Mouse (Mus musculus) embryonic fibroblast, embryonic 13.5 days (primary cell): ENCODE measurements around the gene Eif4a2. TPM values are rescaled to one million over a fixed set of nuclear protein-coding genes. Genes with fewer than 3 reads are reported as not detected.

Source experiments
- H3K27ac ChIP-seq: 2 replicates; pipeline ENCODE4 v1.5.1; 2012; ENCODE audit warnings: low read length, control low read depth, inconsistent platforms; ENCODE audit not compliant: insufficient read depth
- H3K4me1 ChIP-seq: 2 replicates; pipeline ENCODE4 v1.6.1; 2011; ENCODE audit warnings: low read length; ENCODE audit not compliant: control insufficient read depth, insufficient read depth
- H3K4me3 ChIP-seq: 2 replicates; pipeline ENCODE4 v1.5.1; 2011; ENCODE audit warnings: mild to moderate bottlenecking, control low read depth, low read length; ENCODE audit not compliant: insufficient read depth
- CTCF ChIP-seq: IDR thresholded peaks from 2 replicates; pipeline ENCODE4 v1.5.1; 2011; ENCODE audit warnings: mild to moderate bottlenecking, control low read depth, low read length, moderate library complexity, borderline replicate concordance; ENCODE audit not compliant: insufficient read depth
- POLR2A ChIP-seq: IDR thresholded peaks from 2 replicates; pipeline ENCODE4 v1.6.1; 2011; ENCODE audit warnings: low read depth, mild to moderate bottlenecking, control low read depth, low read length, moderate library complexity
- polyA plus RNA-seq: library from polyadenylated mRNA; stranded (reverse); fragments of >200 nt; gene quantifications from 2 replicates; pipeline ENCODE4 v1.2.4, GENCODE M21; 2011; ENCODE audit warnings: low read depth; ENCODE audit not compliant: missing spikeins, insufficient read length

The Eif4a2 gene
- polyA plus RNA-seq, 1 experiment: 554 TPM

GRCm38 (mm10) chr16:23109350-23110280 is 2.4 kb downstream of the Eif4a2 start:
- TF ChIP-seq CTCF (no peak), POLR2A (no peak)
- Histone ChIP-seq H3K4me3 (peak overlapping the region; percentile 98), H3K4me1 (no peaks in the 10 kb centered on the region), H3K27ac (peak overlapping the region; percentile 67)

GRCm38 (mm10) chr16:23112348-23112747 is 5.1 kb downstream of the Eif4a2 start:
- Histone ChIP-seq H3K27ac (no peak overlapping the region), H3K4me1 (no peaks in the 10 kb centered on the region), H3K4me3 (no peak overlapping the region)
- TF ChIP-seq POLR2A (no peak), CTCF (no peak)

DNA sequence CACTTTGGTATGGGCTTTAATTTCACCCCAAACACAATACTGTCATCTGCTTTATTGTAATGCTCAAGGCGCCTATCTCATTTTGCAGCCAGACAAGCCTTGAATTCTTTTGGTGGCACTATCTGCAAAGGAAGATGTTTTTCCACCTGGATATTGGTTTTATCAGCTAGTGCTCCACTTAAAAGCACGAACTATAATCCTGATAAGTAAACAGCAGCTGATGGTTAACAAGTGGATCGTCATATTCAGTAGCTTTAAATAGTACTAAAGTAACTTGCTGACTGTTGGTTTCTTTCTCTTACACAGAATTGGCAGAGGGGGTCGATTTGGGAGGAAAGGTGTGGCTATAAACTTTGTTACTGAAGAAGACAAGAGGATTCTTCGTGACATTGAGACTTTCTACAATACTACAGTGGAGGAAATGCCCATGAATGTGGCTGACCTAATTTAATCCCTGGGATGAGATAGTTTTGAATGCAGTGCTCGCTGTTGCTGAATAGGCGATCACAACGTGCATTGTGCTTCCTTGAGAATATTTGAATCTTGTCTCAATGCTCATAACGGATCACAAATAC is 5.7 kb downstream of the Eif4a2 start:
- H3K4me3 ChIP-seq: peak overlapping the region; percentile 15
- TF ChIP-seq CTCF (no peak), POLR2A (no peak)
- no peak overlapping the region for H3K27ac ChIP-seq
- H3K4me1 ChIP-seq: no peaks in the 10 kb centered on the region

- TF ChIP-seq POLR2A (no peak), CTCF (no peak)
- H3K4me1 ChIP-seq: no peaks in the 10 kb centered on the region
- H3K27ac ChIP-seq: no peak overlapping the region
- no peak overlapping the region for H3K4me3 ChIP-seq
These were observed 6.7 kb downstream of the Eif4a2 start for GRCm38 (mm10) chr16:23113903-23114302.

- Histone ChIP-seq H3K4me3 (no peak overlapping the region), H3K27ac (no peak overlapping the region), H3K4me1 (no peaks in the 10 kb centered on the region)
- TF ChIP-seq POLR2A: peak; percentile 31; the same call in 1 of the 2 replicates
- no peak for TF ChIP-seq CTCF
These were observed 7.3 kb downstream of the Eif4a2 start for GRCm38 (mm10) chr16:23114339-23115171.

GRCm38 (mm10) chr16:23115486-23115885 is 8.2 kb downstream of the Eif4a2 start:
- TF ChIP-seq CTCF (no peak), POLR2A (no peak)
- no peak overlapping the region for H3K4me3 ChIP-seq

DNA sequence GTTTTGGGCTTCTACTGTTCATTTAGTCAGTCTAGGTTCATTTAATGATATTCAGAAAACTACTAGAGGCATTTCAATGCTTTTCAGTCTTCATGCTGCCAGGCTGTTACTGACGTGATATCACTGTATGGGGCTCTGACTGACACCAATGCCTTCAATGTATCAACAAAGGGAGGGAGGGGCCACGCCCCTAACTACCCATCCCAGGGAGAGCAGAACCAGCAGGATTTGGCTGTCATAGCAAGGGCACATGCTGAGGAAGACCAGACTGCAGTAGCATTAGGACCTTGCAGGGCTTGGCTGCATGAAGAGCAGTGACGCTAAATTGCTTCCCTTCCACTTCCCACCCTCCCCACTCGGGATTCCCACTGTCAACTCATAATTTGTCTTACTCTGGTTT is 9.9 kb downstream of the Eif4a2 start:
- H3K4me3 ChIP-seq: no peak overlapping the region
- H3K4me1 ChIP-seq: no peaks in the 10 kb centered on the region
- no peak for TF ChIP-seq POLR2A
- no peak for TF ChIP-seq CTCF
- no peak overlapping the region for H3K27ac ChIP-seq

More at GRCm38 (mm10) chr16:23115486-23115885, 8.2 kb downstream of the Eif4a2 start:
- Histone ChIP-seq H3K4me1 (no peaks in the 10 kb centered on the region), H3K27ac (no peak overlapping the region)

- Histone ChIP-seq H3K4me1 (0 out of 2 replicates have a peak, but pooled peaks cover 4% of the 10 kb centered on the region), H3K4me3 (no peak overlapping the region), H3K27ac (no peak overlapping the region)
- TF ChIP-seq CTCF (no peak), POLR2A (no peak)
These were observed 15.2 kb downstream of the Eif4a2 start for GRCm38 (mm10) chr16:23122446-23122845.

DNA sequence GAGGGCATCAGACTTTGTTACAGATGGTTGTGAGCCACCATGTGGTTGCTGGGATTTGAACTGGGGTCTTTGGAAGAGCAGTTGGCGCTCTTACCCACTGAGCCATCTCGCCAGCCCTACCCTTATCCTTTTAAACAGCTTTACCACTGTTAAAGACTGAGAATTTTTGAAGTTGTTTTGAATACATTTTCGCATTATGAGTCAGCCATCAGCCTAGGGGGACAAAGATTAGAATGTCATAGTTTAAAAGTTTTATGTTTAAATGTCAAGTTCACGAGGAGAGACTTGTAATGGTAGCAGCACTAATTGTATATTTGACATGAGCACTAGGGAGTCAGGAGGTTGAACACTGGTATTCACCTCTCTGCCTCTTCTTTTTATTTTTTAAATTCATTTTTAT is 15.9 kb downstream of the Eif4a2 start:
- H3K4me3 ChIP-seq: no peak overlapping the region
- H3K27ac ChIP-seq: no peak overlapping the region
- 0 out of 2 replicates have a peak, but pooled peaks cover 4% of the 10 kb centered on the region for H3K4me1 ChIP-seq
- TF ChIP-seq POLR2A (no peak), CTCF (no peak)
